7 mouse cellular contexts compared by ENCODE assay signal in genomic region chr5:88791256-88792245, GRCm38 (mm10). TPM values are rescaled to one million over a fixed set of nuclear protein-coding genes. Genes with fewer than 3 reads are reported as not detected.
DNase-seq lines count a peak whose midpoint lies in the region; ATAC-seq and TF ChIP-seq lines count a peak whose summit lies in the region.

No protein-coding gene starts in this region.

- H3K9ac ChIP-seq in MEL (ENCODE audit: control insufficient read depth, low read depth, low read length, poor library complexity, severe bottlenecking), result no peak overlapping the region
- no peak overlapping the region for H3K9ac ChIP-seq in kidney, embryonic 15.5 days

- no peaks in the 10 kb centered on the region for H3K36me3 ChIP-seq in MEL (ENCODE audit: control insufficient read depth in 1 of 2, insufficient read depth in 2 of 2, low read length in 2 of 2)
- H3K36me3 ChIP-seq in kidney, embryonic 15.5 days, result 0 out of 2 replicates have a peak, but pooled peaks cover 4% of the 10 kb centered on the region

- no peak for TF ChIP-seq EP300 in MEL (IDR thresholded peaks at IDR 0.05; ENCODE audit: low read depth in 1 of 2, low read length in 2 of 2)

- no peaks in the 10 kb centered on the region for H3K4me1 ChIP-seq in MEL (ENCODE audit: control insufficient read depth in 1 of 2, insufficient read depth in 2 of 2, low read length in 2 of 2)
- H3K4me1 ChIP-seq in kidney, embryonic 15.5 days, result peaks cover 6% of the 10 kb centered on the region

- DNase-seq in CD4-positive, CD25-positive, alpha-beta regulatory T cell, adult 2 months (ENCODE audit: low read depth, low spot score), result peak; percentile 73
- DNase-seq in MEL (ENCODE audit: low read depth, low spot score), result peak; percentile 79
- peak; percentile 75 for DNase-seq in cerebellum, adult 9-10 months
- peak; percentile 18 to 73 for DNase-seq in frontal cortex, adult 2 months (ENCODE audit: extremely low spot score in 1 of 2, low spot score in 1 of 2)
- DNase-seq in lung, postnatal 10 days, result peak; percentile 59
- DNase-seq in retina, embryonic 14.5 days (ENCODE audit: low spot score), result peak; percentile 72

- TF ChIP-seq CTCF in MEL (IDR thresholded peaks at IDR 0.05 in 2 of 3, conservative IDR thresholded peaks at IDR 0.05 in 1 of 3; ENCODE audit: control insufficient read depth in 1 of 3, insufficient read depth in 1 of 3, low read depth in 2 of 3, low read length in 3 of 3, poor library complexity in 1 of 3, severe bottlenecking in 1 of 3), result peak; percentile 78 to 90 (median 81)

- no peak overlapping the region for H3K4me3 ChIP-seq in MEL (ENCODE audit: control insufficient read depth in 1 of 2, insufficient read depth in 1 of 2, low read depth in 2 of 2, low read length in 2 of 2)
- no peak overlapping the region for H3K4me3 ChIP-seq in kidney, embryonic 15.5 days (replicated peaks)

- TF ChIP-seq POLR2A in MEL (IDR thresholded peaks at IDR 0.05; ENCODE audit: control insufficient read depth in 1 of 2, insufficient read depth in 1 of 2, low read depth in 1 of 2, low read length in 2 of 2, poor library complexity in 1 of 2), result no peak

- ATAC-seq in kidney, embryonic 15.5 days (replicated peaks; ENCODE audit: low FRiP score), result peak; percentile 47; the same call in 1 of the 2 replicates

- 41% methylated on average over 10 of the region's 10 CpGs for WGBS in kidney, embryonic 15.5 days

- no peaks in the 10 kb centered on the region for H3K9me3 ChIP-seq in MEL (replicated peaks; ENCODE audit: insufficient read depth, low read length)
- H3K9me3 ChIP-seq in kidney, embryonic 15.5 days (replicated peaks), result no peaks in the 10 kb centered on the region

- H3K4me2 ChIP-seq in kidney, embryonic 15.5 days, result no peak overlapping the region

- no peak overlapping the region for H3K27ac ChIP-seq in MEL (ENCODE audit: control insufficient read depth, low read depth, low read length)
- H3K27ac ChIP-seq in kidney, embryonic 15.5 days, result no peak overlapping the region

- peaks cover 0 to 3% of the 10 kb centered on the region in 2 experiments; a peak in 2 of 4 replicates for H3K27me3 ChIP-seq in MEL (ENCODE audit: control insufficient read depth in 1 of 2, insufficient read depth in 2 of 2, low read length in 2 of 2)
- no peaks in the 10 kb centered on the region for H3K27me3 ChIP-seq in kidney, embryonic 15.5 days

- H3K79me2 ChIP-seq in MEL (ENCODE audit: control insufficient read depth, insufficient read depth, low read length, poor library complexity), result no peaks in the 10 kb centered on the region

- peak; percentile 85 for TF ChIP-seq RAD21 in MEL (IDR thresholded peaks at IDR 0.05; ENCODE audit: low read depth, low read length)

TF ChIP-seq in MEL, 35 proteins besides CTCF, POLR2A, EP300 and RAD21:
- TF ChIP-seq ZMIZ1 (IDR thresholded peaks at IDR 0.05; ENCODE audit: low read depth, low read length), result no peak
- no peak for TF ChIP-seq GATA1 (IDR thresholded peaks at IDR 0.05; ENCODE audit: low read depth, low read length)
- TF ChIP-seq UBTF (IDR thresholded peaks at IDR 0.05; ENCODE audit: borderline replicate concordance, insufficient read depth, low read depth, low read length), result no peak
- peak; percentile 80 for TF ChIP-seq SMC3 (IDR thresholded peaks at IDR 0.05; ENCODE audit: low read depth, low read length)
- TF ChIP-seq ZC3H11A (IDR thresholded peaks at IDR 0.05; ENCODE audit: low read depth, low read length), result peak; percentile 73

RNA-seq across cellular contexts. Expression of gene Dck, which starts 26.8 kb away (rescaled TPM):
- 13.6 and 14.6 TPM in 2 replicates for total RNA-seq in MEL (2012; rRNA removed)
- 10 to 100 TPM in 1 of 2 experiments, not detected in 1; 21.4 TPM for polyA plus RNA-seq in MEL (2012; ENCODE audit: insufficient read depth in 1 of 2, insufficient read length in 2 of 2, low read depth in 1 of 2, low replicate concordance in 2 of 2, missing spikeins in 1 of 2)
- polyA plus RNA-seq in frontal cortex, adult 2 months (2012; rRNA removed), result 16.0 and 17.1 TPM in 2 replicates
- polyA plus RNA-seq in kidney, embryonic 15.5 days (2015; fragmentation: Nextera tagmentation; extraction: Ambion mirVana), result 47.1 and 48.3 TPM in 2 replicates
